Mouse (Mus musculus): ENCODE data around the gene Skap2. TPM values are rescaled to one million over a fixed set of nuclear protein-coding genes. Genes with fewer than 3 reads are reported as not detected.

Skap2 gene
- polyA plus RNA-seq, 1 experiment from 2014 or later = 25.3 TPM

GRCm38 (mm10) chr6:51850030-51850817, 162.1 kb downstream of the Skap2 start:
- no peaks in the 10 kb centered on the region; the same call in 1 of the 2 replicates for H3K27me3 ChIP-seq (ENCODE audit: insufficient read depth, low read length)
- no peak overlapping the region for H3K27ac ChIP-seq (ENCODE audit: low read depth)
- DNase-seq (no peak), ATAC-seq (no peak)
- H3K9me3 ChIP-seq (ENCODE audit: low read length) = no peaks in the 10 kb centered on the region
- H3K4me1 ChIP-seq (ENCODE audit: insufficient read depth) = no peaks in the 10 kb centered on the region
- 88% methylated on average over 13 of the region's 13 CpGs for WGBS (ENCODE audit: insufficient replicate concordance)
- H3K36me3 ChIP-seq (replicated peaks; ENCODE audit: insufficient read depth, low read length) = no peaks in the 10 kb centered on the region
- TF ChIP-seq CTCF (IDR thresholded peaks at IDR 0.05; ENCODE audit: low read depth) = no peak
- TF ChIP-seq EP300 (IDR thresholded peaks at IDR 0.05; ENCODE audit: low read depth) = no peak
- no peak overlapping the region for H3K4me2 ChIP-seq (ENCODE audit: low read depth, low read length)
- H3K4me3 ChIP-seq (ENCODE audit: low read depth, low read length) = no peak overlapping the region
- H3K9ac ChIP-seq (replicated peaks) = no peak overlapping the region

GRCm38 (mm10) chr6:51849561-51849960, 162.8 kb downstream of the Skap2 start:
- 76% methylated on average over 10 of the region's 10 CpGs for WGBS (ENCODE audit: insufficient replicate concordance)
- ATAC-seq = no peak
- Histone ChIP-seq H3K4me1 (ENCODE audit: insufficient read depth) (no peaks in the 10 kb centered on the region), H3K4me2 (ENCODE audit: low read depth, low read length) (no peak overlapping the region), H3K9ac (replicated peaks) (no peak overlapping the region), H3K36me3 (replicated peaks; ENCODE audit: insufficient read depth, low read length) (no peaks in the 10 kb centered on the region), H3K27ac (ENCODE audit: low read depth) (no peak overlapping the region), H3K9me3 (ENCODE audit: low read length) (no peaks in the 10 kb centered on the region), H3K4me3 (ENCODE audit: low read depth, low read length) (no peak overlapping the region), H3K27me3 (ENCODE audit: insufficient read depth, low read length) (no peaks in the 10 kb centered on the region; the same call in 1 of the 2 replicates)
- DNase-seq = no peak
- TF ChIP-seq EP300 (IDR thresholded peaks at IDR 0.05; ENCODE audit: low read depth) (no peak), CTCF (IDR thresholded peaks at IDR 0.05; ENCODE audit: low read depth) (no peak)

DNA sequence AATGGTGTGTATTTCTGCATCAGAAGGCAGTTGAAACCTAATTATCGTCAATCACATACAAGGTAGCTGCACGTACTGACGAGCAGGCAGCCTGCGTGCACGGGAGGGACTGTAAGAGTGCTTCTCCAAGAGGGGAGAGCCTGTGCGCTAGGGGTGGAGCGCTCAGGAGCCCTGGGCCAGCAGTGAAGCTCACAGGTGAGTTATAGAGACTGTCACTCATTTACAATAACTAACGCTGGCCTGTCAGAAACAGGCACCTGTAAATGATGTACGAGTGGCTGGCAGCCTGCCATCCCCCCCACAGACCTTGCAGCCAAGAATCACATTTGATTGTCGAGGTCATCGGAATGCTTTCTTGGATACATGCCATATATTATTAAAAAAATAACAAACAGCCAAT, 168.2 kb downstream of the Skap2 start:
- no peak overlapping the region for H3K4me3 ChIP-seq (ENCODE audit: low read depth, low read length)
- H3K27ac ChIP-seq (ENCODE audit: low read depth) = no peak overlapping the region
- TF ChIP-seq EP300 (IDR thresholded peaks at IDR 0.05; ENCODE audit: low read depth) (no peak), CTCF (IDR thresholded peaks at IDR 0.05; ENCODE audit: low read depth) (no peak)
- H3K4me1 ChIP-seq (ENCODE audit: insufficient read depth) = no peaks in the 10 kb centered on the region
- no peak overlapping the region for H3K4me2 ChIP-seq (ENCODE audit: low read depth, low read length)
- H3K27me3 ChIP-seq (ENCODE audit: insufficient read depth, low read length) = no peaks in the 10 kb centered on the region; the same call in 1 of the 2 replicates
- 75% methylated on average over 11 of the region's 11 CpGs for WGBS (ENCODE audit: insufficient replicate concordance)
- DNase-seq (no peak), ATAC-seq (no peak)
- H3K9ac ChIP-seq (replicated peaks) = no peak overlapping the region
- H3K9me3 ChIP-seq (ENCODE audit: low read length) = no peaks in the 10 kb centered on the region
- no peaks in the 10 kb centered on the region for H3K36me3 ChIP-seq (replicated peaks; ENCODE audit: insufficient read depth, low read length)

- Histone ChIP-seq H3K27ac (ENCODE audit: low read depth) (no peak overlapping the region), H3K9ac (replicated peaks) (no peak overlapping the region), H3K27me3 (ENCODE audit: insufficient read depth, low read length) (no peaks in the 10 kb centered on the region; the same call in 1 of the 2 replicates), H3K4me1 (ENCODE audit: insufficient read depth) (no peaks in the 10 kb centered on the region), H3K4me3 (ENCODE audit: low read depth, low read length) (no peak overlapping the region), H3K4me2 (ENCODE audit: low read depth, low read length) (no peak overlapping the region), H3K9me3 (ENCODE audit: low read length) (no peaks in the 10 kb centered on the region), H3K36me3 (replicated peaks; ENCODE audit: insufficient read depth, low read length) (no peaks in the 10 kb centered on the region)
- TF ChIP-seq CTCF (IDR thresholded peaks at IDR 0.05; ENCODE audit: low read depth) (no peak), EP300 (IDR thresholded peaks at IDR 0.05; ENCODE audit: low read depth) (no peak)
- DNase-seq (no peak), ATAC-seq (no peak)
- WGBS (ENCODE audit: insufficient replicate concordance) = 83% methylated on average over 9 of the region's 9 CpGs
Measured at GRCm38 (mm10) chr6:51843081-51843480, 169.3 kb downstream of the Skap2 start.

- Histone ChIP-seq H3K27ac (ENCODE audit: low read depth) (no peak overlapping the region), H3K4me1 (ENCODE audit: insufficient read depth) (no peaks in the 10 kb centered on the region), H3K9me3 (ENCODE audit: low read length) (no peaks in the 10 kb centered on the region), H3K4me2 (ENCODE audit: low read depth, low read length) (no peak overlapping the region), H3K36me3 (replicated peaks; ENCODE audit: insufficient read depth, low read length) (no peaks in the 10 kb centered on the region), H3K27me3 (ENCODE audit: insufficient read depth, low read length) (no peaks in the 10 kb centered on the region), H3K4me3 (ENCODE audit: low read depth, low read length) (no peak overlapping the region), H3K9ac (replicated peaks) (no peak overlapping the region)
- WGBS (ENCODE audit: insufficient replicate concordance) = 67% methylated on average over 3 of the region's 3 CpGs
- TF ChIP-seq EP300 (IDR thresholded peaks at IDR 0.05; ENCODE audit: low read depth) = no peak
- TF ChIP-seq CTCF (IDR thresholded peaks at IDR 0.05; ENCODE audit: low read depth) = peak; percentile 49
- no peak for DNase-seq
- ATAC-seq = no peak
Measured at GRCm38 (mm10) chr6:51838177-51838576, 174.2 kb downstream of the Skap2 start.

DNA sequence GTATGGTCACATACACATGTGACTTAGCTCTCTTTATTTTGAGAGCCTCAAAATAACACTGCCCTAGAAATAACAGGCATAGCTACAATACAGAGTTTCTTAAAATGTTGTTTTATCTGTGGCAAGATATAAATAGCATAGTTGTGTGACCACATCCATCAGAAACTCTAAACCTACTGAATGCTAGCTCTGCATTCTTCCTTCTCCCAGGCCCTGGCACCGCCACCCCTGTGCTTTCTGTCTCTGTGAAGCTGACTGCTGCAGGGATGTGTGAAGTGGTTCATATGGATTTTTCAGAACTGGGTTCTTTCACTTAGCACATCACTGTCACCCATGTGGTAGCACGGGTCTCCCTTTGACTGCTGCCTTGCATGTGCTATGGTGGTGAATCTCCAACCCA, 179.0 kb downstream of the Skap2 start:
- Histone ChIP-seq H3K4me3 (ENCODE audit: low read depth, low read length) (no peak overlapping the region), H3K27ac (ENCODE audit: low read depth) (no peak overlapping the region), H3K4me2 (ENCODE audit: low read depth, low read length) (no peak overlapping the region), H3K36me3 (replicated peaks; ENCODE audit: insufficient read depth, low read length) (no peaks in the 10 kb centered on the region), H3K9me3 (ENCODE audit: low read length) (no peaks in the 10 kb centered on the region), H3K27me3 (ENCODE audit: insufficient read depth, low read length) (no peaks in the 10 kb centered on the region), H3K4me1 (ENCODE audit: insufficient read depth) (no peaks in the 10 kb centered on the region), H3K9ac (replicated peaks) (no peak overlapping the region)
- ATAC-seq (no peak), DNase-seq (no peak)
- 73% methylated on average over 2 of the region's 2 CpGs for WGBS (ENCODE audit: insufficient replicate concordance)
- no peak for TF ChIP-seq CTCF (IDR thresholded peaks at IDR 0.05; ENCODE audit: low read depth)
- TF ChIP-seq EP300 (IDR thresholded peaks at IDR 0.05; ENCODE audit: low read depth) = no peak
